Mouse (Mus musculus) fibroblast of lung, adult 2 months (primary cell): Measurements from ENCODE around the gene Shroom3.

ENCODE experiments used
- DNase-seq: peaks from one replicate; pipeline ENCODE4 v3.0.0-alpha.2; 2011; ENCODE audit warnings: low read depth

The Shroom3 gene

GRCm38 (mm10) chr5:92969926-92970325, 286.7 kb downstream of the Shroom3 start:
- no peak for DNase-seq

GRCm38 (mm10) chr5:92970480-92970879, 287.2 kb downstream of the Shroom3 start:
- DNase-seq, result no peak

DNA sequence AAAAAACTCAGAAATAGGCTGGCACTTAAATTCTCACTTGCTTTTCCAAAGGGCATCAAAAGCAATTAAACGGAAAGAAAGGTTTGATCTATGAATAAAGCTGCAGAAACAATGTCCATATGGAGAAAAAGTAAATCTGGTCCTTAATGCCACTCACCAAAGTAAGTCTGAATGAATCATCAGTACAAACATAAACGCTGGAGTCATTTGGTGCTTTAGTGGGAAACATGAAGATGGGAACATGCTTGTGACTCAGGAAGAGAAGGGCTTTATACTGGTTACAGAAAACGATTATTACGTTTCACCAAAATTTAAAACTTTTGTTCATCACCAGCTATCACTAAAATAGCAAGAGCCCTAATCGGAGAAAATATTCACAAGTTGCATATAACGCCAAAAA, 297.2 kb downstream of the Shroom3 start:
- no peak for DNase-seq

- no peak for DNase-seq
Observed at GRCm38 (mm10) chr5:92980862-92981261, 297.6 kb downstream of the Shroom3 start.

DNA sequence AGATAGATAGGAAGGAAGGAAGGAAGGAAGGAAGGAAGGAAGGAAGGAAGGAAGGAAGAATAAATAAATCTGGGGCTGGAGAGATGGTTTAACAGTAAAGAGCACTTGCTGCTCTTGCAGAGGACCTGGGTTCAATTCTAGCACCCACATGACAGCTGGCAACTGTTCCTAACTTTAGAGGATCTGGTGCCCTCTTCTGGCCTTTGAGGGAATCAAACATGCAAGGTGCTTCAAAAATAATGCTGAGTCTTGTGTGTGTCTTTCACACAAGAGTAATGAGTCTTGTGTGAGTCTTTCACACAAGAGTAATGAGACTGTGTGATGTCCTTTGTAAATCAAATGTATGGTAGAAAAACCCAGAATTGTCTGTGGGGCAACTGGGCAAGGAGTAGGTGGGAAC, 299.4 kb downstream of the Shroom3 start:
- DNase-seq, result no peak

DNA sequence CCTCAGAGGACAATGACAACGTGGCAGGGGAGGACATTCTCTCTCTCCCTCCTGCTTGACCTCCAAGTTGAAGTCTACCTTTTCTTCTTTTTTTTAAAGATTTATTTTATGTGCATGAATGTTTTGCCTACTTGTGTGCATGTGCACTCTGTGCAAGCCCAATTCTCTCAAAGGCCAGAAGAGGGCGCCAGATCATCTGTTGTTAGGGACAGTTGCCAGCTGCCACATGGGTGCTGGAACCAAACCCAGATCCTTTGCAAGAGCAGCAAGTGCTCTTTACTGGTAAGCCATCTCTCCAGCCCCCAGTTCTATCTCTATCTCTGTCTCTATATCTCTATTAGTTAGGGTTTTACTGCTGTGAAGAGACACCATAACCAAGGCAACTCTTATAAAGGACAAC, 300.7 kb downstream of the Shroom3 start:
- no peak for DNase-seq

- no peak for DNase-seq
Observed at GRCm38 (mm10) chr5:92984692-92985091, 301.5 kb downstream of the Shroom3 start.

DNA sequence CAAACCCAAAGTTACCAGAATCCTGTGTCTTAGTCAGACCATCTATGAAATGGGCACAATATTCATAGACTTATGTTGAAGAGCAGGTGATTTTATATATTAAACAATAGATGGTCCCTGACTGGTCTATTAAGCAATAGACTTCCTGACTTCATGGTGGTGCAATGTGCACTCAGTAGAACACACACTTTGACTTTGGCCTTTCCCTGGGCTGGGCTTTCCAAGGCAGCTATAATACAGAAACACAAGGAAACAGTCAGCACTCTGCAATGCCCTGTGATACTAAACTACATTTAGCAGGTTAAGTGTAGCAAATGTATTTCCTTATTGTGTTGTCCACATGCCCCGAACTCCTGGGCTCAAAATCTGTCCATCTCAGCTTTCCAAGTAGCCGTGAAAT, 302.2 kb downstream of the Shroom3 start:
- no peak for DNase-seq

DNA sequence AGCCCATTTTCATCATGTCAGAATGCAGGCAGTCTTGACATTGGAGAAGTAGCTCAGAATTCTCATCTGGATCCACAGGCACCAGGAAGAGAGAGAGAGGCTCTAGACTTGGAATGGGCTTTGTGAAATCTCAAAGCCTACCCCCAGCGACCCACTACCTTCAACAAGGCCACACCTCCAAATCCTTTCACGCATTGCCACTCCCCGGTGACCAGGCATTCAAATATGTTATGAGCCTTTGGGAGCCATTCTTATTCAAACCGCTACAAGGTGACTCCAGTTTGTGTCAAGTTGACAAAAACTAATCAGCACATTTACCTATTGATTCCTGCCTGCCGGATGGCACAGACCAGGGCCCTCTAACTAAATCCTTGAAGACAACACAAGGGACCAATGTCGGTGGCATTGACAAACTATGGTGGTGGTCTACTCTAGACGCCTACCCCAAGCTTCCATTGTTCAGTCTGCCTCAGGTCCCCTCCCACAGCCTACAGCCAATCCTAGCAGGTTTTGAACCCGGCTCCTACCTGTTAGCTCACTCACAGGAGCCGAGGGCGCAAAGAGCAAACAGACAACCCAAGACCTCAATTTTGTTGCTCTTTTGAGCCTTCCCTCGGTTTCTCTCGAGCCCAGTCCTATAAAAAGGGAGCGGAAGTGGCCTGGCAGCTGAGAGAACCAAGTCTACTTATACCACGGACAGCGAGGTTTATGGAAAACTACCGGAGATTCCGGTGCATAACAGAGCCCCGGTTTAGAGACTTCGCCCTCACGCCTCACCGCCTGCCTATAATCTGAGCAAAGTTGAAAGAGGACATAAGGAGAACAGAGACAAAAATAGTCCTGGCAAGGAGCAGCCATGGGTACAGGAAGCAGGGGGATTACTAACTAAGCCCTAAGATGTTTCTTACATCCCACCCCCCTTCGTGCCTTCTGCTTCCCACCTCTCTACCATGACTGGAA, 303.7 kb downstream of the Shroom3 start:
- no peak for DNase-seq

DNA sequence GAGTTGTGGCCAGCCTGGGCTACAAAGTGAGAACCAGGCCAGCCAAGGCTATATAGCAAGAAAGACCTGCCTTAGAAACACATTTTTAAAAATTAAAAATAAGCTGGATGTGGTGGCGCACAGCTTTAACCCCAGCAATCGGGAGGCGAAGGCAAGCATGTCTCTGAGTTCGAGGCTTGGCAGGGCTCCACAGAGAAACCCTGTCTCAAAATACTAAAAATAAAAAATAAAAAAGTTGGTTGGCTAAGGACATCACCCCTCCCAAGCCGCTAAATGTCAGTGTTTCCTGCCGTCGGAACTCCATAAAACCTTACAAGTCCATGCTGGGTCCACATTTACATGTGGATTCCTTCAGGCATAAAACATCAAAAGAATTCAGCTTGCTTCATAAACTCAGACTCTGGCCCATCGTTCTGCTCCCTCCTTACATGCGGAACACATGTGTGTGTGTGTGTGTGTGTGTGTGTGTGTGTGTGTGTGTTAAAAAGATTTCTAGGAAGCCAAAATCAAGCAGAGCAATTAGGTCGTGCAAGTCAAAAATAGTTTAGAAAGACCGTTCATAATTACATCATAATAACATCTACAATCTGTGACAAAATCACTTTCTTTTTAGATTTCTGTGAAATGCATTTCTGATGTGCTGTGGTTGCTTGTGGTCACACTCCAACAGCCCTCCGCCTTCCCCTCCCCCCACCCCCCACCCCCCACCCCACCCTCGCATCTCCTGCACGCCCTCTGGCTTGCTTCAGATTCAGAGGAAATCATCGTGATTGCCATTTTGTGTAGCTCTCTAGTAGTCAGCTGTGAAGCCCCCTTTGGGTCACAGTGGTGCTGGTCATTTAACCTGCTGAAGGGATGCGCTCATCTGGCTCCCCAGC, 304.9 kb downstream of the Shroom3 start:
- no peak for DNase-seq

- no peak for DNase-seq
Observed at GRCm38 (mm10) chr5:92988769-92989356, 305.6 kb downstream of the Shroom3 start.

- no peak for DNase-seq
Observed at GRCm38 (mm10) chr5:92992106-92992505, 308.9 kb downstream of the Shroom3 start.

GRCm38 (mm10) chr5:92994309-92994708, 311.1 kb downstream of the Shroom3 start:
- no peak for DNase-seq

- no peak for DNase-seq
Observed at GRCm38 (mm10) chr5:92994861-92995260, 311.6 kb downstream of the Shroom3 start.

- DNase-seq, result no peak
Observed at GRCm38 (mm10) chr5:92997428-92998120, 314.3 kb downstream of the Shroom3 start.

DNA sequence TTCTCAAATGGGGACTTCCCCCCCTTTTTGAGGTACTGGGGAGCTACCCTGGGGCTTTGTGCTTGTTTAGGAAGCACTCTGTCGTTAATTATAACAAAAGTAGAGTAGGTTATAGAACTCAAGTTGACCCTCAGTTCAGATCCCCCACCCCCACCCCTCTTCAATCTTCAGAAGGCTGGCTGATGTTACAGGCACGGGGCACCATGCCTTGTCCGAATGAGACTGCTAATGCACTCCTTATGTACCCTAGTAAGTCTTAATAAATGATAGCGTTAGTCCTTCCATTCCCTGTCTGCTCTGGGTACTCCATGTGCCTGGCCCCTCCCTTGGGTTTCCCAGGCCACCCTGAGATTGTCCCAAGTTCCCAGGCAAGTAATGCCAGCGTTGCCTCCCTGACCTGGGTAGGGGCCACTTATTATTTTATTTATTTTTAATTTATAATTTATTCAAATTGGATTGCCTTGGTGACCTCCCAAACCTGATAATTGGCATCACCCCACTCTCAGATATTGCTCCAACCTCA, 315.3 kb downstream of the Shroom3 start:
- DNase-seq, result no peak

GRCm38 (mm10) chr5:93000060-93000459, 316.8 kb downstream of the Shroom3 start:
- DNase-seq, result no peak

- no peak for DNase-seq
Observed at GRCm38 (mm10) chr5:93000774-93001757, 317.8 kb downstream of the Shroom3 start.

DNA sequence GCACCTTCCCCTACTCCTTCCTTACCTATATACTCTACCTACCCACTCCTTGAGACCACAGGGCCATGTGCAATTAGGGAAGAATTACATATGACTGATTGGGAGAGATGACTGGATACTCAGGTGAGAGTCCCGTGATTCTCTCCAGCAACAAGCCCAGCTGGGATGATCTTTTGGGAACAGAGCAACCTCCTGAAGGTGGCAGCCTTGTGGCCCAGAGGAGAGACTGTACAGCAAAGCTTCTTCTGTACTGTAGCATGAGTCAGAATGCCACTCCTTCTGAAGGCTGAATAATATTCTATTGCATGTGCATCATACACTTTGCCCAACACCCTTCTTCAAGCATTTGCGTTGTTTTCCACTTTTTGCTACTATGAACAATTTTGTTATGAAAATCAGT, 319.4 kb downstream of the Shroom3 start:
- no peak for DNase-seq

- DNase-seq, result no peak
Observed at GRCm38 (mm10) chr5:93005229-93005814, 322.1 kb downstream of the Shroom3 start.
